Comparison of ENCODE assay signal across 8 mouse cellular contexts in genomic region chr11:101245855-101246701, GRCm38 (mm10). TPM values are rescaled to one million over a fixed set of nuclear protein-coding genes. Genes with fewer than 3 reads are reported as not detected.
A peak's percentile ranks its signal among the peaks of the same experiment; 100 is the strongest.
DNase-seq lines count a peak whose midpoint lies in the region; ATAC-seq lines count a peak whose summit lies in the region.

Ramp2 (plus strand) TSS chr11:101246028.

- H3K27me3 ChIP-seq in hindbrain, embryonic 15.5 days, result peaks cover 34% of the 10 kb centered on the region
- peaks cover 38% of the 10 kb centered on the region for H3K27me3 ChIP-seq in limb, embryonic 10.5 days (ENCODE audit: low read depth, poor library complexity, severe bottlenecking)
- H3K27me3 ChIP-seq in midbrain, embryonic 10.5 days (ENCODE audit: low read depth, poor library complexity, severe bottlenecking), result peaks cover 43% of the 10 kb centered on the region

- peak within 1 kb of the TSS; percentile 99 for H3K4me2 ChIP-seq in hindbrain, embryonic 15.5 days

- H3K4me1 ChIP-seq in hindbrain, embryonic 15.5 days (replicated peaks), result peaks cover 16% of the 10 kb centered on the region
- H3K4me1 ChIP-seq in limb, embryonic 10.5 days, result peaks cover 55% of the 10 kb centered on the region
- peaks cover 28% of the 10 kb centered on the region for H3K4me1 ChIP-seq in midbrain, embryonic 10.5 days

- no peaks in the 10 kb centered on the region for H3K36me3 ChIP-seq in hindbrain, embryonic 15.5 days
- H3K36me3 ChIP-seq in limb, embryonic 10.5 days, result no peaks in the 10 kb centered on the region
- H3K36me3 ChIP-seq in midbrain, embryonic 10.5 days, result no peaks in the 10 kb centered on the region

- H3K4me3 ChIP-seq in hindbrain, embryonic 15.5 days, result peak within 1 kb of the TSS; percentile 67
- H3K4me3 ChIP-seq in limb, embryonic 10.5 days, result peak within 1 kb of the TSS; percentile 70
- H3K4me3 ChIP-seq in midbrain, embryonic 10.5 days, result peak within 1 kb of the TSS; percentile 83

- peak in 1 of 2 experiments; percentile 28 for DNase-seq in frontal cortex, adult 2 months (ENCODE audit: extremely low spot score in 1 of 2, low spot score in 1 of 2)
- no peak for DNase-seq in frontal cortex, postnatal 25 days (ENCODE audit: low spot score in 2 of 2)
- DNase-seq in adrenal gland, postnatal 4 days (ENCODE audit: low spot score in 2 of 2), result peak in 1 of 2 experiments; percentile 30
- peak; percentile 77 for DNase-seq in gastrocnemius, postnatal 14 days
- DNase-seq in limb, embryonic 10.5 days (ENCODE audit: low spot score), result peak; percentile 71
- peak; percentile 73 for DNase-seq in midbrain, embryonic 10.5 days (ENCODE audit: low spot score)
- peak; percentile 76 for DNase-seq in testis, postnatal 10 days (ENCODE audit: low spot score)

- no peaks in the 10 kb centered on the region for H3K9me3 ChIP-seq in hindbrain, embryonic 15.5 days
- no peaks in the 10 kb centered on the region for H3K9me3 ChIP-seq in limb, embryonic 10.5 days (replicated peaks)
- no peaks in the 10 kb centered on the region for H3K9me3 ChIP-seq in midbrain, embryonic 10.5 days (replicated peaks)

- peak within 1 kb of the TSS; percentile 73 for H3K27ac ChIP-seq in hindbrain, embryonic 15.5 days (replicated peaks)
- peak within 1 kb of the TSS; percentile 91 for H3K27ac ChIP-seq in limb, embryonic 10.5 days
- peak within 1 kb of the TSS; percentile 91 for H3K27ac ChIP-seq in midbrain, embryonic 10.5 days (replicated peaks)

- intact Hi-C loops in gastrocnemius, postnatal 14 days (cut with DNase I; ENCODE audit: low total_unique reads), result no loop called here

- peak within 1 kb of the TSS; percentile 82 for H3K9ac ChIP-seq in hindbrain, embryonic 15.5 days

- WGBS in hindbrain, embryonic 15.5 days, result under 1% methylated on average over 42 of the region's 63 CpGs
- WGBS in limb, embryonic 10.5 days, result under 1% methylated on average over 60 of the region's 63 CpGs
- under 1% methylated on average over 63 of the region's 63 CpGs for WGBS in midbrain, embryonic 10.5 days

- peak; percentile 81 for ATAC-seq in hindbrain, embryonic 15.5 days (ENCODE audit: low FRiP score, low read depth)

RNA-seq across cellular contexts. Expression of gene Ramp2, which starts in this region (rescaled TPM):
- polyA plus RNA-seq in frontal cortex, adult 2 months (2012; rRNA removed), result 65.6 and 82.1 TPM in 2 replicates
- total RNA-seq in adrenal gland, postnatal 4 days (2021), result 10 to 100 TPM; 85.7 to 96.0 TPM
- 10 to 100 TPM; 69.8 to 97.1 TPM for total RNA-seq in gastrocnemius, postnatal 14 days (2021)
- polyA plus RNA-seq in hindbrain, embryonic 15.5 days (2015; fragmentation: Nextera tagmentation; extraction: Ambion mirVana), result 96.5 and 98.8 TPM in 2 replicates
- polyA plus RNA-seq in limb, embryonic 10.5 days (2016; fragmentation: Nextera tagmentation; extraction: Ambion mirVana), result 54.2 and 61.5 TPM in 2 replicates
- 64.7 and 71.5 TPM in 2 replicates for polyA plus RNA-seq in midbrain, embryonic 10.5 days (2016; fragmentation: Nextera tagmentation; extraction: Ambion mirVana)

Comparison
In these comparisons a context has a peak if more than half of its experiments do, and no peak if none do; other contexts are left out.
1. DNase-seq: peak in gastrocnemius, postnatal 14 days (single experiment), limb, embryonic 10.5 days (single experiment), midbrain, embryonic 10.5 days (single experiment) and testis, postnatal 10 days (single experiment); none in frontal cortex, postnatal 25 days (0 of 2).
2. Peak in every context shown above with its lines, with median percentiles within 50 percentile points of each other: H3K27ac ChIP-seq and H3K4me3 ChIP-seq.